Mouse (Mus musculus): ENCODE results near the gene Cst13.
A peak's percentile ranks its signal among the peaks of the same experiment; 100 is the strongest.
"Not testable (repeated sequence)": the region's sequence is repeated elsewhere in the genome, so short reads cannot be mapped to it uniquely, and the experiment has no call there.

Gene Cst13

GRCm38 (mm10) chr2:148819909-148820308, at the start of gene Cst13:
TSS of gene Cst13 (plus strand) at chr2:148820081.
- DNase-seq (ENCODE audit: extremely low read depth, low read depth), result no peak

- DNase-seq (ENCODE audit: extremely low read depth, low read depth), result not testable (repeated sequence)
Measured at GRCm38 (mm10) chr2:148771397-148771796, 48.5 kb upstream of the Cst13 start, which contains the start of gene Cst11. TSS of gene Cst11 (minus strand) at chr2:148771497.

- no peak for DNase-seq (ENCODE audit: extremely low read depth, low read depth)
Measured at GRCm38 (mm10) chr2:148781709-148782108, 38.2 kb upstream of the Cst13 start, which contains the start of gene 8030411F24Rik. TSS of gene 8030411F24Rik (plus strand) at chr2:148782009.

- DNase-seq (ENCODE audit: extremely low read depth, low read depth), result no peak
Measured at GRCm38 (mm10) chr2:148789142-148789541, 30.7 kb upstream of the Cst13 start, which contains the start of gene Cst12. TSS of gene Cst12 (plus strand) at chr2:148789361.

GRCm38 (mm10) chr2:148798485-148798884, 21.4 kb upstream of the Cst13 start, which contains the start of gene Cst8:
TSS of gene Cst8 (plus strand) at chr2:148798785.
- no peak for DNase-seq (ENCODE audit: extremely low read depth, low read depth)

GRCm38 (mm10) chr2:148801491-148801921, 18.4 kb upstream of the Cst13 start:
- no peak for DNase-seq (ENCODE audit: extremely low read depth, low read depth)

GRCm38 (mm10) chr2:148806696-148807095, 13.2 kb upstream of the Cst13 start:
- no peak for DNase-seq (ENCODE audit: extremely low read depth, low read depth)

- DNase-seq (ENCODE audit: extremely low read depth, low read depth), result no peak
Measured at GRCm38 (mm10) chr2:148825986-148826385, 6.1 kb downstream of the Cst13 start.

- DNase-seq (ENCODE audit: extremely low read depth, low read depth), result no peak
Measured at GRCm38 (mm10) chr2:148834912-148835311, 15.0 kb downstream of the Cst13 start, which contains the start of gene Cst9. TSS of gene Cst9 (plus strand) at chr2:148835147.

GRCm38 (mm10) chr2:148838075-148838777, 18.3 kb downstream of the Cst13 start:
- DNase-seq (ENCODE audit: extremely low read depth, low read depth), result no peak

GRCm38 (mm10) chr2:148839224-148839623, 19.3 kb downstream of the Cst13 start:
- no peak for DNase-seq (ENCODE audit: extremely low read depth, low read depth)

- peak; percentile 59 for DNase-seq (ENCODE audit: extremely low read depth, low read depth)
Measured at GRCm38 (mm10) chr2:148851116-148851906, 31.4 kb downstream of the Cst13 start.

GRCm38 (mm10) chr2:148856630-148857400, 36.9 kb downstream of the Cst13 start:
- peak; percentile 16 for DNase-seq (ENCODE audit: extremely low read depth, low read depth)

GRCm38 (mm10) chr2:148857506-148857905, 37.6 kb downstream of the Cst13 start:
- no peak for DNase-seq (ENCODE audit: extremely low read depth, low read depth)

- no peak for DNase-seq (ENCODE audit: extremely low read depth, low read depth)
Measured at GRCm38 (mm10) chr2:148860993-148861392, 41.1 kb downstream of the Cst13 start.

- DNase-seq (ENCODE audit: extremely low read depth, low read depth), result no peak
Measured at GRCm38 (mm10) chr2:148861693-148862092, 41.8 kb downstream of the Cst13 start.

- no peak for DNase-seq (ENCODE audit: extremely low read depth, low read depth)
Measured at GRCm38 (mm10) chr2:148864966-148865365, 45.1 kb downstream of the Cst13 start, which contains the start of gene 9230104L09Rik. TSS of gene 9230104L09Rik (minus strand) at chr2:148865038.

- no peak for DNase-seq (ENCODE audit: extremely low read depth, low read depth)
Measured at GRCm38 (mm10) chr2:148868959-148869358, 49.1 kb downstream of the Cst13 start.

GRCm38 (mm10) chr2:148870526-148870925, 50.6 kb downstream of the Cst13 start:
- DNase-seq (ENCODE audit: extremely low read depth, low read depth), result no peak

GRCm38 (mm10) chr2:148872860-148873259, 53.0 kb downstream of the Cst13 start:
- no peak for DNase-seq (ENCODE audit: extremely low read depth, low read depth)

- peak; percentile 6 for DNase-seq (ENCODE audit: extremely low read depth, low read depth)
Measured at GRCm38 (mm10) chr2:148874224-148874616, 54.3 kb downstream of the Cst13 start.
